Mouse (Mus musculus): Measurements from ENCODE around the gene Rgs7. TPM values are rescaled to one million over a fixed set of nuclear protein-coding genes. Genes with fewer than 3 reads are reported as not detected.

Gene Rgs7
- polyA plus RNA-seq, 1 experiment: 1.2 TPM

GRCm38 (mm10) chr1:175262341-175262740, 230.0 kb downstream of the Rgs7 start:
- DNase-seq: no peak

GRCm38 (mm10) chr1:175259374-175259773, 232.9 kb downstream of the Rgs7 start:
- TF ChIP-seq CTCF (conservative IDR thresholded peaks at IDR 0.05; ENCODE audit: insufficient read depth, insufficient read length, low read depth, low read length): no peak
- no peak for TF ChIP-seq POLR2A (IDR thresholded peaks at IDR 0.05; ENCODE audit: low read depth, low read length)
- Histone ChIP-seq H3K4me3 (ENCODE audit: insufficient read depth, low read depth, low read length) (no peak overlapping the region), H3K27ac (ENCODE audit: insufficient read depth, low read depth, low read length) (no peak overlapping the region), H3K4me1 (ENCODE audit: control insufficient read depth, insufficient read depth, low read length) (no peaks in the 10 kb centered on the region), H3K36me3 (ENCODE audit: control insufficient read depth, insufficient read depth, low read length) (no peaks in the 10 kb centered on the region), H3K27me3 (replicated peaks; ENCODE audit: control insufficient read depth, insufficient read depth, low read length) (no peaks in the 10 kb centered on the region)
- WGBS: 58% methylated on average over 1 of the region's 1 CpGs
- DNase-seq: no peak

More at GRCm38 (mm10) chr1:175262341-175262740, 230.0 kb downstream of the Rgs7 start:
- TF ChIP-seq POLR2A (IDR thresholded peaks at IDR 0.05; ENCODE audit: low read depth, low read length) (no peak), CTCF (conservative IDR thresholded peaks at IDR 0.05; ENCODE audit: insufficient read depth, insufficient read length, low read depth, low read length) (no peak)
- Histone ChIP-seq H3K27me3 (replicated peaks; ENCODE audit: control insufficient read depth, insufficient read depth, low read length) (no peaks in the 10 kb centered on the region), H3K4me1 (ENCODE audit: control insufficient read depth, insufficient read depth, low read length) (no peaks in the 10 kb centered on the region), H3K36me3 (ENCODE audit: control insufficient read depth, insufficient read depth, low read length) (no peaks in the 10 kb centered on the region), H3K27ac (ENCODE audit: insufficient read depth, low read depth, low read length) (no peak overlapping the region), H3K4me3 (ENCODE audit: insufficient read depth, low read depth, low read length) (no peak overlapping the region)

GRCm38 (mm10) chr1:175255224-175255623, 237.1 kb downstream of the Rgs7 start:
- no peak for TF ChIP-seq POLR2A (IDR thresholded peaks at IDR 0.05; ENCODE audit: low read depth, low read length)
- H3K36me3 ChIP-seq (ENCODE audit: control insufficient read depth, insufficient read depth, low read length): no peaks in the 10 kb centered on the region
- 52% methylated on average over 3 of the region's 3 CpGs for WGBS

GRCm38 (mm10) chr1:175254724-175255123, 237.6 kb downstream of the Rgs7 start:
- WGBS: 57% methylated on average over 3 of the region's 3 CpGs
- TF ChIP-seq CTCF (conservative IDR thresholded peaks at IDR 0.05; ENCODE audit: insufficient read depth, insufficient read length, low read depth, low read length) (no peak), POLR2A (IDR thresholded peaks at IDR 0.05; ENCODE audit: low read depth, low read length) (no peak)
- no peaks in the 10 kb centered on the region for H3K4me1 ChIP-seq (ENCODE audit: control insufficient read depth, insufficient read depth, low read length)
- no peaks in the 10 kb centered on the region for H3K36me3 ChIP-seq (ENCODE audit: control insufficient read depth, insufficient read depth, low read length)
- H3K27me3 ChIP-seq (replicated peaks; ENCODE audit: control insufficient read depth, insufficient read depth, low read length): no peaks in the 10 kb centered on the region
- DNase-seq: no peak
- no peak overlapping the region for H3K27ac ChIP-seq (ENCODE audit: insufficient read depth, low read depth, low read length)
- H3K4me3 ChIP-seq (ENCODE audit: insufficient read depth, low read depth, low read length): no peak overlapping the region

More at GRCm38 (mm10) chr1:175255224-175255623, 237.1 kb downstream of the Rgs7 start:
- no peak overlapping the region for H3K27ac ChIP-seq (ENCODE audit: insufficient read depth, low read depth, low read length)
- H3K4me1 ChIP-seq (ENCODE audit: control insufficient read depth, insufficient read depth, low read length): no peaks in the 10 kb centered on the region
- H3K4me3 ChIP-seq (ENCODE audit: insufficient read depth, low read depth, low read length): no peak overlapping the region
- no peaks in the 10 kb centered on the region for H3K27me3 ChIP-seq (replicated peaks; ENCODE audit: control insufficient read depth, insufficient read depth, low read length)
- DNase-seq: no peak

GRCm38 (mm10) chr1:175242135-175242534, 250.2 kb downstream of the Rgs7 start:
- no peak overlapping the region for H3K27ac ChIP-seq (ENCODE audit: insufficient read depth, low read depth, low read length)
- WGBS: 82% methylated on average over 5 of the region's 5 CpGs
- no peaks in the 10 kb centered on the region for H3K36me3 ChIP-seq (ENCODE audit: control insufficient read depth, insufficient read depth, low read length)
- H3K4me3 ChIP-seq (ENCODE audit: insufficient read depth, low read depth, low read length): no peak overlapping the region
- no peak for DNase-seq
- TF ChIP-seq POLR2A (IDR thresholded peaks at IDR 0.05; ENCODE audit: low read depth, low read length): no peak
- no peak for TF ChIP-seq CTCF (conservative IDR thresholded peaks at IDR 0.05; ENCODE audit: insufficient read depth, insufficient read length, low read depth, low read length)
- no peaks in the 10 kb centered on the region for H3K4me1 ChIP-seq (ENCODE audit: control insufficient read depth, insufficient read depth, low read length)
- H3K27me3 ChIP-seq (replicated peaks; ENCODE audit: control insufficient read depth, insufficient read depth, low read length): no peaks in the 10 kb centered on the region

- Histone ChIP-seq H3K27me3 (replicated peaks; ENCODE audit: control insufficient read depth, insufficient read depth, low read length) (no peaks in the 10 kb centered on the region), H3K4me1 (ENCODE audit: control insufficient read depth, insufficient read depth, low read length) (no peaks in the 10 kb centered on the region), H3K4me3 (ENCODE audit: insufficient read depth, low read depth, low read length) (no peak overlapping the region), H3K27ac (ENCODE audit: insufficient read depth, low read depth, low read length) (no peak overlapping the region), H3K36me3 (ENCODE audit: control insufficient read depth, insufficient read depth, low read length) (no peaks in the 10 kb centered on the region)
- no peak for DNase-seq
- no peak for TF ChIP-seq CTCF (conservative IDR thresholded peaks at IDR 0.05; ENCODE audit: insufficient read depth, insufficient read length, low read depth, low read length)
- TF ChIP-seq POLR2A (IDR thresholded peaks at IDR 0.05; ENCODE audit: low read depth, low read length): no peak
- WGBS: 71% methylated on average over 2 of the region's 2 CpGs
These were observed 252.2 kb downstream of the Rgs7 start for GRCm38 (mm10) chr1:175240137-175240536.

GRCm38 (mm10) chr1:175221593-175222500, 270.5 kb downstream of the Rgs7 start:
- 83% methylated on average over 3 of the region's 3 CpGs for WGBS
- no peak overlapping the region for H3K27ac ChIP-seq (ENCODE audit: insufficient read depth, low read depth, low read length)
- DNase-seq: no peak
- no peak overlapping the region for H3K4me3 ChIP-seq (ENCODE audit: insufficient read depth, low read depth, low read length)
- H3K27me3 ChIP-seq (replicated peaks; ENCODE audit: control insufficient read depth, insufficient read depth, low read length): no peaks in the 10 kb centered on the region
- no peak for TF ChIP-seq POLR2A (IDR thresholded peaks at IDR 0.05; ENCODE audit: low read depth, low read length)
- no peak for TF ChIP-seq CTCF (conservative IDR thresholded peaks at IDR 0.05; ENCODE audit: insufficient read depth, insufficient read length, low read depth, low read length)
- H3K36me3 ChIP-seq (ENCODE audit: control insufficient read depth, insufficient read depth, low read length): no peaks in the 10 kb centered on the region
- H3K4me1 ChIP-seq (ENCODE audit: control insufficient read depth, insufficient read depth, low read length): no peaks in the 10 kb centered on the region
